In the genomic region with DNA sequence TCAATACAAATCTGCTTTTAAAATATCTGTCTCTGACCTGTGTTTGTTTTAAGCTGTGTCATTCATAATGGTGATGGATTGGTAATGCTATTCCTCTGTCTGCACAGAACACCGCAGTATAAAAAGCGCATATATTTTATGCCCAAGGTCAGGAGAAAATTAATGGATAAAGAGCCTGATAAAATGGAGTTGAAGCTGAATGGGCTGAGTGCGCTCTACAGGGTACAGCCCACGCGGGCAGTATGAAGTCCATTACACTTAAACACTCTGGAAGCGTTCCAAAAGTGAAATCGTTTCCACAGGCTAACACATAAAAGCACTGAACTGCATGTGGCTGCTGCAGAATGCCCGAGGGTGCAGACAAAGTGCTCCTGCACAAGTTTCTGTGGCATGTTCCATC, we compare ENCODE assay signal across 13 mouse cellular contexts.
DNase-seq lines count a peak whose midpoint lies in the region; ATAC-seq and TF ChIP-seq lines count a peak whose summit lies in the region.
"Had no signal": no experiment of that assay in that cellular context is flagged by ENCODE, and none has a peak within 500 bp of the region (broad histone marks: within the 10 kb centered on the region; RNA-seq: fewer than 3 reads in every experiment).

No protein-coding gene starts in this region.

- ATAC-seq in neural tube, embryonic 12.5 days (ENCODE audit: low FRiP score, low read depth): peak; percentile 78
- ATAC-seq in intestine, embryonic 15.5 days: no peak; the same call in 1 of the 2 replicates
- ATAC-seq: liver, postnatal 0 days had no signal

- no peaks in the 10 kb centered on the region for H3K36me3 ChIP-seq in liver, adult 2 months (ENCODE audit: control insufficient read depth, insufficient read depth, low read length)
- no peaks in the 10 kb centered on the region for H3K36me3 ChIP-seq in neural tube, embryonic 12.5 days
- no peaks in the 10 kb centered on the region for H3K36me3 ChIP-seq in intestine, embryonic 15.5 days

- peaks cover 6% of the 10 kb centered on the region for H3K4me1 ChIP-seq in cerebellum, adult 2 months (ENCODE audit: control insufficient read depth, insufficient read depth, low read length)
- peaks cover 3% of the 10 kb centered on the region for H3K4me1 ChIP-seq in liver, adult 2 months (ENCODE audit: control insufficient read depth, insufficient read depth, low read length)
- H3K4me1 ChIP-seq in neural tube, embryonic 12.5 days: peaks cover 6% of the 10 kb centered on the region
- no peaks in the 10 kb centered on the region for H3K4me1 ChIP-seq in intestine, embryonic 15.5 days (replicated peaks)

- H3K9ac ChIP-seq in liver, adult 2 months (ENCODE audit: low read depth, low read length): no peak overlapping the region
- H3K9ac ChIP-seq in neural tube, embryonic 12.5 days: no peak overlapping the region
- H3K9ac ChIP-seq in intestine, embryonic 15.5 days: no peak overlapping the region
- H3K9ac ChIP-seq: liver, postnatal 0 days had no signal

- 49% methylated on average over 8 of the region's 8 CpGs for WGBS in cerebellum, adult 2 months
- 47% methylated on average over 8 of the region's 8 CpGs for WGBS in liver, adult 2 months
- WGBS in neural tube, embryonic 12.5 days: 36% methylated on average over 8 of the region's 8 CpGs
- WGBS in intestine, embryonic 15.5 days: 48% methylated on average over 8 of the region's 8 CpGs

- no peak overlapping the region for H3K4me2 ChIP-seq in neural tube, embryonic 12.5 days (replicated peaks)
- H3K4me2 ChIP-seq in intestine, embryonic 15.5 days (replicated peaks): no peak overlapping the region

- no peak for TF ChIP-seq CTCF in cerebellum, adult 2 months (IDR thresholded peaks at IDR 0.05; ENCODE audit: borderline replicate concordance, insufficient read depth, low read depth, low read length)
- TF ChIP-seq CTCF in liver, adult 2 months (IDR thresholded peaks at IDR 0.05; ENCODE audit: low read depth, low read length): no peak

- TF ChIP-seq POLR2A in cerebellum, adult 2 months (IDR thresholded peaks at IDR 0.05; ENCODE audit: borderline replicate concordance, insufficient read depth, low read length): no peak
- TF ChIP-seq POLR2A in liver, adult 2 months (IDR thresholded peaks at IDR 0.05; ENCODE audit: extremely low read depth, insufficient read depth, low read length): no peak

- no peak overlapping the region for H3K27ac ChIP-seq in cerebellum, adult 2 months (ENCODE audit: insufficient read depth, low read length)
- H3K27ac ChIP-seq in liver, adult 2 months (replicated peaks; ENCODE audit: insufficient read depth, low read depth, low read length): no peak overlapping the region
- no peak overlapping the region for H3K27ac ChIP-seq in neural tube, embryonic 12.5 days
- no peak overlapping the region for H3K27ac ChIP-seq in intestine, embryonic 15.5 days

- no peaks in the 10 kb centered on the region for H3K9me3 ChIP-seq in neural tube, embryonic 12.5 days
- H3K9me3 ChIP-seq in intestine, embryonic 15.5 days: no peaks in the 10 kb centered on the region

- peaks cover 3% of the 10 kb centered on the region; the same call in 1 of the 2 replicates for H3K79me2 ChIP-seq in liver, adult 2 months (ENCODE audit: control insufficient read depth, insufficient read depth, low read length)

- peak; percentile 5 to 19 for DNase-seq in cerebellum, postnatal 10 days
- DNase-seq in cerebellum, adult 2 months: no peak
- DNase-seq in liver, adult 2 months (ENCODE audit: extremely low read depth, low read depth, low spot score): peak; percentile 61
- DNase-seq in liver: no peak
- peak; percentile 8 for DNase-seq in kidney, postnatal 10 days
- DNase-seq in layer of hippocampus, postnatal 10 days (ENCODE audit: low spot score in 2 of 2): no peak
- DNase-seq: cerebellum, adult 8-10 months; heart, postnatal 36 days; layer of hippocampus, adult 9-11 months; liver, postnatal 0 days had no signal

- no peak overlapping the region for H3K4me3 ChIP-seq in cerebellum, adult 2 months (replicated peaks; ENCODE audit: insufficient read depth, low read depth, low read length)
- no peak overlapping the region for H3K4me3 ChIP-seq in liver, adult 2 months (ENCODE audit: insufficient read depth, low read depth, low read length)
- no peak overlapping the region for H3K4me3 ChIP-seq in neural tube, embryonic 12.5 days
- H3K4me3 ChIP-seq in intestine, embryonic 15.5 days (replicated peaks): no peak overlapping the region
- H3K4me3 ChIP-seq: erythroblast, embryonic 14.5 days had no signal

- H3K27me3 ChIP-seq in cerebellum, adult 2 months (ENCODE audit: control insufficient read depth, insufficient read depth, low read length): no peaks in the 10 kb centered on the region
- H3K27me3 ChIP-seq in liver, adult 2 months (ENCODE audit: control insufficient read depth, insufficient read depth, low read length): no peaks in the 10 kb centered on the region
- no peaks in the 10 kb centered on the region for H3K27me3 ChIP-seq in neural tube, embryonic 12.5 days (replicated peaks)
- H3K27me3 ChIP-seq in intestine, embryonic 15.5 days (replicated peaks): no peaks in the 10 kb centered on the region

Comparison
In these comparisons a context has a peak if more than half of its experiments do, and no peak if none do; other contexts are left out.
1. DNase-seq: peak in cerebellum, postnatal 10 days (2 of 2), liver, adult 2 months (single experiment) and kidney, postnatal 10 days (single experiment); none in cerebellum, adult 2 months (0 of 2), liver (single experiment) and layer of hippocampus, postnatal 10 days (0 of 2).